Mouse (Mus musculus): Measurements from ENCODE around the gene Gm648.
A peak's percentile ranks its signal among the peaks of the same experiment; 100 is the strongest.
"Not testable (repeated sequence)": the region's sequence is repeated elsewhere in the genome, so short reads cannot be mapped to it uniquely, and the experiment has no call there.

Gm648 gene

DNA sequence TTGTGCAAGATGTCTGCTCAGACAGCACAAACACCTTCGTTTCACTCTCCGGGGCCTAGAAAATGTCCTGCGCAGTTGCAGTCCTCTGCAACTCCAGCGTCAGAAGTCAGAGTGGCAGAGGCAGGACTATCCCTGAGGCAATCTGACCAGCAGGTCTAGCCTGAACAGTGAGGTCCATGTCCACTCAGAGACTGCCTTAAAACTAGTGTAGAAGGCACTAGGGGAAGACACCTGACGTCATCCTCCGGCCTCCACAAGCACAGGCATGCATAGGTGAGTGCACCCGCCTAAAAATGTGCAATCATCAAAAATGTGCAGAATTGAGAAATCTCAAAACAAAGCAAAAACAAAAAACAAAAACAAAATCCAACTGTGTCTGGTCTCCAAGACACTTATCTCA is at the start of gene Gm648:
Gene Gm648 (minus strand): TSS at position 101 of the 400 bp plus-strand sequence.
- DNase-seq (ENCODE audit: low read depth) = no peak

DNA sequence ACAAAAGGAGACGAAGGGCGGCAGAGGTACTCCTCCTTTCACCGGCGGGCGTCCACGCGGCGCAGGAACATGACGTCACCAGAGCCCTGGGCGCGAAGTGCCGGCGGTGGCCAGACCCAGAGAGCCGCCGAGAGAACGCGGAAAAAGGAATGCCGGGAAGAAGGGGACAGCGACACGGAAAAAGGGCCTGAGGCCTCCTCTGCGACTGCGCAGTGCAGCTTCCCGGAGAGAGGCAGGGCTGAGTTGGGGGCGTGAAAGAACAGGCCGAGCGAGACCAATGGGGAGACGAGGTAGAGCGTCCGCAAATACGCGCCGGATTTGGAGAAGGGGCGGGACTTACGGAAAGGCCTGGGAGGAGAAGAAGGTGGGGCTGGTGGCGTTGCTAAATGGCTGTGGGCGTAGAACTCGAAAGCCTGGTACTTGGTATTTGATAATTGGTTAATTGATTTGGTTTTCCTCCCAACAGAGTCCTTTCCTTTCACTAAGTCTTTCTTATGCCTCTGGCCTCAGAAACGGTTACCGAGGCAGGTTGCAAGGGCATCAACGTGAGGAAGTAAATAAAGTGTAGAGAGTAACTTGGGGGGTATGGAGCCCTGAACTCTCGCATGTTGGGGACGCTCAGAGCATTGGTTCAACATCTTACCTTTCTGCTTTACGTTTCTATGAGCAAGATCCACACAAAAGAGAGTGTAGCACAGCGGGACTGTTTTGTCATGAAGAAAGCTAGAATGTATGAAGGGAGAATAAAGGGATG is 48.7 kb upstream of the Gm648 start, which contains the start of gene Mmgt1:
Gene Mmgt1 (minus strand): TSS at position 183 of the 754 bp plus-strand sequence.
- DNase-seq (ENCODE audit: low read depth) = peak; percentile 90

DNA sequence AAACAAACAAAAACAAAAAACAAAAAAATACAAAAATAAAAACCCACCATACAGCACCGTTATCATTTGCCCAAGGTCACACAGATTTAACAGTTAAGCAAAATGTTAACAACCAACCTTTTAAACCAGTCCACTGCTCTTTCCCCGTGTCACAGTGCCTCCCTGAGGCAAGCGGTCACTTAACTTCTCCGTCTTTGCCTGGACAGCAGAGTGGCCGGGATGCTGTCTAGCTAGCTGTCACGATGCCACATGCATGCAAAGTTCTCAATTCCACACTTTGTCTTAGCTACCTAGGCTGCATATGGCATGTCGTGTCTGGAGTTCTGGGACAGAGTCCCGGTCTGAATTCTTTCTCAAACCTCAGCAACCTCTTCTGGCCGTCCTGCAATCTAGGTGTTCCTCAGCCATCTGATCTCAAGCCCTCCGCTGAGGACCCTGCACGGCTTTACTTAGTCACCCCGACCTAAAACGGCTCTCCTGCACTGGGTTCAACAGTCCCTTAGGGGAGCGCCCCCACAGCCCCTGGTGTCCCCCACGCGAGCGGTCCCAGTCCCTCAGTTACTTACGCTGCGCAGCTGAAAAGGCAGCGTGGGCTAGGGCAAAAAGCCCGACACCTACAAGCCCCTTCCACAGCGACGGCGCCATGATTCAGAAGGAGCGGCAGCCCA is 47.9 kb upstream of the Gm648 start:
- DNase-seq (ENCODE audit: low read depth) = peak; percentile 3

DNA sequence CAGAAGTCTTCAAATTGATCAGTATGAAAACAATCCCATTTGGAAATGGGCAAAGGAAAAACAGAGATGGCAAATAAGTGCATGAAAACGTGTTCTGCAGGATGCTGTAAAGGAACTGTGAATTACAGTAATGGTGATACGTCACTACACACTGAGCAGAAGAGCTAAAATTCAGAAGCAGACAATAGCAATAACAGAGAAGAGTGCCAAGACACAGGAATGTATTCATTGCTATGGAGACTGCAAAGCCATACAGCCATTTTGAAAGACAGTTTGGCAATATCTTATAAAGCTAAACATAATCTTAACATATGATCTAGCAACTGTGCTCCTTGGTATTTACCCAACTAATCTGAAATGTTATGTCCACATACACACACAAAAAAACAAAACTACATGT is 28.8 kb upstream of the Gm648 start:
- no peak for DNase-seq (ENCODE audit: low read depth)

DNA sequence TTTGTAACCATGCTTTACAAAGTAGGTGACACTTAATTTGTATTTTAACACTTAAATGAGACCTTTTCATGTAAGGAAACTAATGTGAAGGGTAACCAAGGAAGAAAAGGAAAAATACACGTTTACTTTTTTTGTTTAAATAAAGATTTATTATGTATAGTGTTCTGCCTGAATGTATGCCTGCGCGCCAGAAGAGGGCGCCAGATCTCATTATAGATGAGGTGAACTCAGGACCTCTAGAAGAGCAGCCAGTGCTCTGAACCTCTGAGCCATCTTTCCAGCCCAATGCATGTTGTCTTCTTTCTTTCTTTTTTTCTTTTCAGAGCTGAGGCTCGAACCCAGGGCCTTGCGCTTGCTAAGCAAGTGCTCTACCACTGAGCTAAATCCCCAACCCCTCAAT is 23.1 kb upstream of the Gm648 start:
- DNase-seq (ENCODE audit: low read depth) = peak; percentile 57

DNA sequence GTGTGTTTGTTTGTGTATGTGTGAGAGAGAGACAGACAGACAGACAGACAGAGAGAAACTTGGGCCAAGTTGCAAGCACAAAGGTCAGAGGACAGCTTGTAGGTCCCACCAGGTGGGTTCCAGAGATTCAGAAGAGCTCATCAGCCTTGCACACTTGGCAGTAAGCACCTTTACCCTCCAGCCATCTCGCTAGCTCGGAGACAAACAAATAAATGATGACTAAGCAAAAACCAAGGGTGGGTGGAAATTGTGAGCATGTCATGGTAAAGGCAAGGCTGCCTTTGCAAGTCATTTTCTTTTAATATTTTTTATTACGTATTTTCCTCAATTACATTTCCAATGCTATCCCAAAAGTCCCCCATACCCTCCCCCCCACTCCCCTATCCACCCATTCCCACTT is 4.2 kb upstream of the Gm648 start:
- DNase-seq (ENCODE audit: low read depth) = no peak

DNA sequence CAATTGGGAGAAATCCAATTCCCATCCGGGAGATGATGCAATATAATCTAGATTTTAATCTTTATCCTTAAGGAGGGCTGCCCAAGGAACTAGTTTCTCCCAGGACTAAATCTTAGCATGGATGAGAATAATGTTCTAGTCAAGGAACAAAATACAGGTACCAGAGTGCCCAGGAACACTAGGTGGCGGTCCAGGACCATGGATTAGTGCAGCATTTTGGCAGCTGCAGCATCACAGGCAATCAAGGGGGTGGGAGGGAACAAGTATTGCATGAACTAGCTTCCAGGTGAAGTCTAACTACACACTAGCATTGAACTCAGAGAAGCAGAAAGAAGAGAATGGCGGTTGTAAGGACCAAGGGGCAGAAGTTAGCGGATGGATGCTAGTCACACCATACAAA is 12.2 kb downstream of the Gm648 start:
- peak; percentile 3 for DNase-seq (ENCODE audit: low read depth)

DNA sequence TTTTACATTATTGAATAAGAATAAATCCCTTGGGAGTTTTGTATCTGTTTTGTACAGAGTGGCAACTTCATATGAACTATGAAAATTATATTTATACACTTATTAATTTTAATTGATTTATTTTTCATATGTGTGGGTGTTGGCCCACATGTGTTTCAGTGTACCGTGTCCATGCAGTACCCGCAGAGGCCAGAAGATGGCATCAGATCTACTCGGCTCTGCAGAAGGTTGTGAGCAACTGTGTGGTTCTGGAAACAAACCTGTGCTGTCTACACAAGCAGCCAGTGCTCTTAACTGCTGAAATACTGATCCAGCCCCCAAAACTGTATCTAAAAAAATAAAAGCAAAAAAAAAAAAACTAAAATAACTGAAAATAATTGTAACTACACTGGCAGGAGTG is 18.1 kb downstream of the Gm648 start:
- DNase-seq (ENCODE audit: low read depth) = peak; percentile 55

DNA sequence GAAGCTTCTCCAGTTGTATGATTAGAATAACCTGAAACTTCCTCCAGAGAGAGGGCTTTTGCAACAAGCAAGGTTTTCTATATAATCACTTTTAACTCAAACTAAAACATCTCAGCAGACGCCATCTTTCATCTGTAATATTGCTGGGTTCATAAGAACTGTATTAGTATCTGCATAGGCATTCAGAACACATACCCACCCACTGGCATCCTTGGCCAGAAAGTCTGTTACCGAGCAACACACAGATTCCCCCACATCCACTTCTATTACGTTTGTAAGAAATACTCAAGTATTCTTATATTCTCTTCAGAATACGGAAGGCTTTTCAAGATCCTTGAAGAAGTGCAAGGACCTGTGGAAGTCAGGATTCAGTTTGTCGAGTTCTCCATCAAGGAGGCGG is 25.0 kb downstream of the Gm648 start, which contains the start of gene Gm10477:
Gene Gm10477 (plus strand): TSS at position 301 of the 400 bp plus-strand sequence.
- not testable (repeated sequence) for DNase-seq (ENCODE audit: low read depth)

DNA sequence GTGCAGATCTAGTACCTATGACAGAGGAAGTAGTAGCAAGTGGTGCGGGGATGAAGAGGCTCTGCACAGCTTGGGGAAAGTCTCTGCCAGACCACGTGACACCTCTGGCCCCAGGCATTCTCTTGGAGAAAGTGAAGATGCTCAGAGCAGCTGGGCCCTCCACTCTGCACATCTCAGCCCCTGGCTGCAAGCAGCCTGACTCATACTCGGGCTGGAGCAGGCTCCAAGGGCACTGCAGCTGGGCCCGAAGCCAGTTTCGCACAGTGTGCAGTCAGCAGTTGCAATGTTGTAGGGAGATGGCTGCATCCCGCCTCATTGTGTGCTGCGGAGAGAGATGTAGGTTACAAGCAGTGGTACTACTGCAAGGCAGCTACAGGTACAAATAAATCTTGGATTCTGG is 52.2 kb downstream of the Gm648 start:
- no peak for DNase-seq (ENCODE audit: low read depth)

All from naive thymus-derived CD4-positive, alpha-beta T cell, adult 2 months (primary cell).